Mouse (Mus musculus): ENCODE results near the gene Atg5. TPM values are rescaled to one million over a fixed set of nuclear protein-coding genes. Genes with fewer than 3 reads are reported as not detected.
"Not testable (repeated sequence)": the region's sequence is repeated elsewhere in the genome, so short reads cannot be mapped to it uniquely, and the experiment has no call there.

The Atg5 gene
- total and polyA plus RNA-seq, 2 experiments from 2014 or later: 24.7 to 48.2 TPM

- WGBS: 88% methylated on average over 8 of the region's 8 CpGs
- H3K36me3 ChIP-seq (ENCODE audit: insufficient read depth, low read length): no peaks in the 10 kb centered on the region; the same call in 1 of the 2 replicates
- no peak for DNase-seq (ENCODE audit: low spot score)
Measured at GRCm38 (mm10) chr10:44323836-44324235, 55.7 kb downstream of the Atg5 start.

GRCm38 (mm10) chr10:44325551-44326500 lies 57.7 kb downstream of the Atg5 start:
- Histone ChIP-seq H3K4me3 (ENCODE audit: low read length) (no peak overlapping the region), H3K27me3 (ENCODE audit: insufficient read depth, low read length) (no peaks in the 10 kb centered on the region), H3K36me3 (ENCODE audit: insufficient read depth, low read length) (no peaks in the 10 kb centered on the region), H3K9ac (replicated peaks; ENCODE audit: low read length) (no peak overlapping the region), H3K9me3 (ENCODE audit: low read length) (no peaks in the 10 kb centered on the region), H3K27ac (no peak overlapping the region), H3K4me2 (ENCODE audit: low read depth, low read length) (no peak overlapping the region), H3K4me1 (ENCODE audit: insufficient read depth, low read length) (no peaks in the 10 kb centered on the region)
- ATAC-seq (peak; percentile 53; the same call in 1 of the 2 replicates), DNase-seq (ENCODE audit: low spot score) (no peak)
- TF ChIP-seq CTCF (IDR thresholded peaks at IDR 0.05; ENCODE audit: low read depth): no peak
- 62% methylated on average over 13 of the region's 13 CpGs for WGBS

More at GRCm38 (mm10) chr10:44323836-44324235, 55.7 kb downstream of the Atg5 start:
- no peak overlapping the region for H3K4me3 ChIP-seq (ENCODE audit: low read length)
- no peaks in the 10 kb centered on the region for H3K27me3 ChIP-seq (ENCODE audit: insufficient read depth, low read length)
- no peak overlapping the region for H3K27ac ChIP-seq
- no peak overlapping the region for H3K9ac ChIP-seq (replicated peaks; ENCODE audit: low read length)
- TF ChIP-seq CTCF (IDR thresholded peaks at IDR 0.05; ENCODE audit: low read depth): no peak
- H3K9me3 ChIP-seq (ENCODE audit: low read length): no peaks in the 10 kb centered on the region
- H3K4me1 ChIP-seq (ENCODE audit: insufficient read depth, low read length): no peaks in the 10 kb centered on the region
- H3K4me2 ChIP-seq (ENCODE audit: low read depth, low read length): no peak overlapping the region
- no peak for ATAC-seq

- no peaks in the 10 kb centered on the region for H3K27me3 ChIP-seq (ENCODE audit: insufficient read depth, low read length)
- no peak for ATAC-seq
- no peaks in the 10 kb centered on the region for H3K9me3 ChIP-seq (ENCODE audit: low read length)
- no peak for TF ChIP-seq CTCF (IDR thresholded peaks at IDR 0.05; ENCODE audit: low read depth)
- no peak overlapping the region for H3K9ac ChIP-seq (replicated peaks; ENCODE audit: low read length)
- no peak overlapping the region for H3K4me2 ChIP-seq (ENCODE audit: low read depth, low read length)
- H3K4me3 ChIP-seq (ENCODE audit: low read length): no peak overlapping the region
- DNase-seq (ENCODE audit: low spot score): no peak
- 90% methylated on average over 9 of the region's 9 CpGs for WGBS
- no peaks in the 10 kb centered on the region for H3K36me3 ChIP-seq (ENCODE audit: insufficient read depth, low read length)
- no peak overlapping the region for H3K27ac ChIP-seq
- H3K4me1 ChIP-seq (ENCODE audit: insufficient read depth, low read length): no peaks in the 10 kb centered on the region
Measured at GRCm38 (mm10) chr10:44327057-44327456, 58.9 kb downstream of the Atg5 start.

- H3K9ac ChIP-seq (replicated peaks; ENCODE audit: low read length): no peak overlapping the region
- H3K4me2 ChIP-seq (ENCODE audit: low read depth, low read length): no peak overlapping the region
- no peaks in the 10 kb centered on the region for H3K4me1 ChIP-seq (ENCODE audit: insufficient read depth, low read length)
- no peaks in the 10 kb centered on the region for H3K27me3 ChIP-seq (ENCODE audit: insufficient read depth, low read length)
- WGBS: 64% methylated on average over 3 of the region's 3 CpGs
- no peak overlapping the region for H3K4me3 ChIP-seq (ENCODE audit: low read length)
- H3K9me3 ChIP-seq (ENCODE audit: low read length): no peaks in the 10 kb centered on the region
- TF ChIP-seq CTCF (IDR thresholded peaks at IDR 0.05; ENCODE audit: low read depth): peak; percentile 69
- H3K36me3 ChIP-seq (ENCODE audit: insufficient read depth, low read length): no peaks in the 10 kb centered on the region
- DNase-seq (ENCODE audit: low spot score): peak; percentile 73
- ATAC-seq: no peak
- no peak overlapping the region for H3K27ac ChIP-seq
Measured at GRCm38 (mm10) chr10:44328347-44328746, 60.2 kb downstream of the Atg5 start.

GRCm38 (mm10) chr10:44330717-44331116 lies 62.6 kb downstream of the Atg5 start:
- 90% methylated on average over 1 of the region's 1 CpGs for WGBS
- no peaks in the 10 kb centered on the region for H3K4me1 ChIP-seq (ENCODE audit: insufficient read depth, low read length)

GRCm38 (mm10) chr10:44331469-44331868 lies 63.3 kb downstream of the Atg5 start:
- Histone ChIP-seq H3K9ac (replicated peaks; ENCODE audit: low read length) (no peak overlapping the region), H3K4me2 (ENCODE audit: low read depth, low read length) (no peak overlapping the region), H3K4me3 (ENCODE audit: low read length) (no peak overlapping the region), H3K27me3 (ENCODE audit: insufficient read depth, low read length) (no peaks in the 10 kb centered on the region), H3K9me3 (ENCODE audit: low read length) (no peaks in the 10 kb centered on the region), H3K36me3 (ENCODE audit: insufficient read depth, low read length) (no peaks in the 10 kb centered on the region), H3K27ac (no peak overlapping the region), H3K4me1 (ENCODE audit: insufficient read depth, low read length) (no peaks in the 10 kb centered on the region)
- ATAC-seq: no peak
- 64% methylated on average over 2 of the region's 2 CpGs for WGBS
- no peak for TF ChIP-seq CTCF (IDR thresholded peaks at IDR 0.05; ENCODE audit: low read depth)
- DNase-seq (ENCODE audit: low spot score): no peak

More at GRCm38 (mm10) chr10:44330717-44331116, 62.6 kb downstream of the Atg5 start:
- H3K36me3 ChIP-seq (ENCODE audit: insufficient read depth, low read length): no peaks in the 10 kb centered on the region
- ATAC-seq: no peak
- H3K9me3 ChIP-seq (ENCODE audit: low read length): no peaks in the 10 kb centered on the region
- H3K4me2 ChIP-seq (ENCODE audit: low read depth, low read length): no peak overlapping the region
- H3K4me3 ChIP-seq (ENCODE audit: low read length): no peak overlapping the region
- H3K27me3 ChIP-seq (ENCODE audit: insufficient read depth, low read length): no peaks in the 10 kb centered on the region
- no peak for DNase-seq (ENCODE audit: low spot score)
- H3K27ac ChIP-seq: no peak overlapping the region
- TF ChIP-seq CTCF (IDR thresholded peaks at IDR 0.05; ENCODE audit: low read depth): no peak
- no peak overlapping the region for H3K9ac ChIP-seq (replicated peaks; ENCODE audit: low read length)

- 89% methylated on average over 3 of the region's 3 CpGs for WGBS
- not testable (repeated sequence) for H3K4me2 ChIP-seq (ENCODE audit: low read depth, low read length); DNase-seq (ENCODE audit: low spot score); H3K27me3 ChIP-seq (ENCODE audit: insufficient read depth, low read length); H3K9me3 ChIP-seq (ENCODE audit: low read length); ATAC-seq; H3K9ac ChIP-seq (replicated peaks; ENCODE audit: low read length); H3K27ac ChIP-seq; H3K4me1 ChIP-seq (ENCODE audit: insufficient read depth, low read length); H3K4me3 ChIP-seq (ENCODE audit: low read length); H3K36me3 ChIP-seq (ENCODE audit: insufficient read depth, low read length)
Measured at GRCm38 (mm10) chr10:44332656-44333055, 64.5 kb downstream of the Atg5 start.

- not testable (repeated sequence) for H3K9ac ChIP-seq (replicated peaks; ENCODE audit: low read length); H3K36me3 ChIP-seq (ENCODE audit: insufficient read depth, low read length); H3K27me3 ChIP-seq (ENCODE audit: insufficient read depth, low read length); H3K4me1 ChIP-seq (ENCODE audit: insufficient read depth, low read length); H3K4me3 ChIP-seq (ENCODE audit: low read length); H3K4me2 ChIP-seq (ENCODE audit: low read depth, low read length); DNase-seq (ENCODE audit: low spot score); ATAC-seq; H3K27ac ChIP-seq; H3K9me3 ChIP-seq (ENCODE audit: low read length)
- 86% methylated on average over 3 of the region's 3 CpGs for WGBS
Measured at GRCm38 (mm10) chr10:44336641-44337382, 68.7 kb downstream of the Atg5 start.
